In the genomic region with DNA sequence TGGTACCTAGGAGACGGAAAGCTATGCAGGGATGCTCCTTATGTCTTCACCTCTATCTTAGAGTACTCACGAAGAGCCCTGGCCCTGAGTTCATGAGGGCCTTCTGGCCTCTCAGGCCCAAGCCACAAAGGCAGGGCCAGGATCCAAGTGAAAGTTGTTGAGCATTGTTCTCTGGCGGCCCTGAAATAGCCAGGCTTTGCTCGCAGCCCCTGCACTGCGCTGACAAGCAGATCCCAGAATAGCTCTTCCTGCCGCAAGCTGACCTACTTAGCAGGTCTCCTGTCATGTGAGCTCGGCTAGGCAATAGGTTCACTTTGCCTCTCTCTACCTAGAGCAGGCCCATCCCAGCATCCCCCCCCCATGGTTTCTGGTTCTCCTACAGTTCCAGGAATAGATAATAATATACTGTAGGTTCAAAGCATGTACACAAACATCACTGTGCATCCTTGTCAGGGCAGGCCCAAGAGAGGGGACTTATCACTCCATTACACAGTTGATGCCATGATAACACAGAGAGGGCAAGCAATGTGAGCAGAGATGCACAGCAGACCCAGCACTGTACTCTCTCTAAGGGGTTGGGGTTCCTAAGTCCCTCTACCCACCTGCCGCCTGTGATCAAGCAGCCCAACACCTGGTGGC, we compare ENCODE assay signal across 10 mouse cellular contexts. TPM values are rescaled to one million over a fixed set of nuclear protein-coding genes. Genes with fewer than 3 reads are reported as not detected.
A peak's percentile ranks its signal among the peaks of the same experiment; 100 is the strongest.
DNase-seq lines count a peak whose midpoint lies in the region; ATAC-seq lines count a peak whose summit lies in the region.
"Had no signal": no experiment of that assay in that cellular context is flagged by ENCODE, and none has a peak within 500 bp of the region (broad histone marks: within the 10 kb centered on the region; RNA-seq: fewer than 3 reads in every experiment).

No protein-coding gene starts in this region.

- no peak overlapping the region for H3K9ac ChIP-seq in hindbrain, embryonic 12.5 days
- H3K9ac ChIP-seq in hindbrain, embryonic 15.5 days: no peak overlapping the region
- no peak overlapping the region for H3K9ac ChIP-seq in lung, embryonic 16.5 days (ENCODE audit: low read length)

- H3K36me3 ChIP-seq in hindbrain, embryonic 10.5 days: no peaks in the 10 kb centered on the region
- H3K36me3 ChIP-seq in hindbrain, embryonic 12.5 days: no peaks in the 10 kb centered on the region
- no peaks in the 10 kb centered on the region for H3K36me3 ChIP-seq in hindbrain, embryonic 15.5 days
- no peaks in the 10 kb centered on the region for H3K36me3 ChIP-seq in lung, embryonic 16.5 days (ENCODE audit: control insufficient read depth, insufficient read depth, low read length)

- no peak for DNase-seq in hindbrain, embryonic 10.5 days (ENCODE audit: low spot score)
- DNase-seq in brain, adult 2 months (ENCODE audit: low read depth, low spot score): peak; percentile 99
- peak; percentile 46 to 61 for DNase-seq in gastrocnemius, adult 8-10 months (ENCODE audit: low spot score in 2 of 2)
- DNase-seq in right cerebral cortex, postnatal 36 days (ENCODE audit: low spot score in 2 of 2): peak; percentile 58 to 83
- no peak for DNase-seq in T-cell, adult 2 months (ENCODE audit: low spot score)

- H3K4me2 ChIP-seq in hindbrain, embryonic 12.5 days (replicated peaks): no peak overlapping the region
- H3K4me2 ChIP-seq in hindbrain, embryonic 15.5 days: 0 out of 2 replicates have a peak overlapping the region, but pooled peaks have one; percentile 6
- no peak overlapping the region for H3K4me2 ChIP-seq in lung, embryonic 16.5 days (ENCODE audit: low read depth, low read length)

- no peaks in the 10 kb centered on the region for H3K9me3 ChIP-seq in hindbrain, embryonic 10.5 days
- H3K9me3 ChIP-seq in hindbrain, embryonic 12.5 days (replicated peaks): no peaks in the 10 kb centered on the region
- H3K9me3 ChIP-seq in hindbrain, embryonic 15.5 days: no peaks in the 10 kb centered on the region
- H3K9me3 ChIP-seq in lung, embryonic 16.5 days (ENCODE audit: control insufficient read depth, low read length): no peaks in the 10 kb centered on the region

- H3K4me3 ChIP-seq in hindbrain, embryonic 10.5 days: no peak overlapping the region
- no peak overlapping the region for H3K4me3 ChIP-seq in hindbrain, embryonic 12.5 days
- H3K4me3 ChIP-seq in hindbrain, embryonic 15.5 days: no peak overlapping the region
- no peak overlapping the region for H3K4me3 ChIP-seq in lung, embryonic 16.5 days (ENCODE audit: low read length)
- H3K4me3 ChIP-seq: erythroblast, embryonic 14.5 days; myocyte had no signal

- no peaks in the 10 kb centered on the region for H3K27me3 ChIP-seq in hindbrain, embryonic 10.5 days (ENCODE audit: insufficient read depth, poor library complexity, severe bottlenecking)
- no peaks in the 10 kb centered on the region for H3K27me3 ChIP-seq in hindbrain, embryonic 12.5 days
- H3K27me3 ChIP-seq in hindbrain, embryonic 15.5 days: no peaks in the 10 kb centered on the region
- H3K27me3 ChIP-seq in lung, embryonic 16.5 days (ENCODE audit: control insufficient read depth, insufficient read depth, low read depth, low read length): no peaks in the 10 kb centered on the region

- H3K4me1 ChIP-seq in hindbrain, embryonic 10.5 days (replicated peaks): peaks cover 62% of the 10 kb centered on the region
- peaks cover 30% of the 10 kb centered on the region for H3K4me1 ChIP-seq in hindbrain, embryonic 12.5 days
- peaks cover 18% of the 10 kb centered on the region for H3K4me1 ChIP-seq in hindbrain, embryonic 15.5 days (replicated peaks)
- H3K4me1 ChIP-seq in lung, embryonic 16.5 days (replicated peaks; ENCODE audit: control insufficient read depth, insufficient read depth, low read length): peaks cover 5% of the 10 kb centered on the region; the same call in 1 of the 2 replicates

- WGBS in hindbrain, embryonic 10.5 days: 55% methylated on average over 8 of the region's 8 CpGs
- 53% methylated on average over 8 of the region's 8 CpGs for WGBS in hindbrain, embryonic 12.5 days
- WGBS in hindbrain, embryonic 15.5 days: 41% methylated on average over 8 of the region's 8 CpGs
- WGBS in lung, embryonic 16.5 days: 59% methylated on average over 8 of the region's 8 CpGs

- peak overlapping the region; percentile 82 for H3K27ac ChIP-seq in hindbrain, embryonic 10.5 days
- H3K27ac ChIP-seq in hindbrain, embryonic 12.5 days: no peak overlapping the region
- H3K27ac ChIP-seq in hindbrain, embryonic 15.5 days (replicated peaks): peak overlapping the region; percentile 70
- peak overlapping the region; percentile 21; the same call in 1 of the 2 replicates for H3K27ac ChIP-seq in lung, embryonic 16.5 days (ENCODE audit: low read length)

- ATAC-seq in hindbrain, embryonic 12.5 days (ENCODE audit: low FRiP score): no peak
- peak; percentile 71; the same call in 1 of the 2 replicates for ATAC-seq in hindbrain, embryonic 15.5 days (ENCODE audit: low FRiP score, low read depth)
- no peak for ATAC-seq in lung, embryonic 16.5 days (ENCODE audit: low read depth)

RNA-seq across cellular contexts. Expression of gene Gm8439, which starts 25.3 kb away (rescaled TPM):
- not detected in 2 replicates for polyA plus RNA-seq in hindbrain, embryonic 10.5 days (2016; fragmentation: Nextera tagmentation; extraction: Ambion mirVana)
- not detected in 2 replicates for polyA plus RNA-seq in hindbrain, embryonic 12.5 days (2016; fragmentation: Nextera tagmentation; extraction: Ambion mirVana)
- total RNA-seq in gastrocnemius, adult 8-10 months (2022): not detected
- polyA plus RNA-seq in hindbrain, embryonic 15.5 days (2015; fragmentation: Nextera tagmentation; extraction: Ambion mirVana): not detected in 2 replicates
- polyA plus RNA-seq in lung, embryonic 16.5 days (2015; fragmentation: Nextera tagmentation; extraction: Ambion mirVana): not detected in 2 replicates
- polyA plus RNA-seq: erythroblast, embryonic 14.5 days; myocyte had no signal

RNA-seq across cellular contexts. Expression of gene Ctps, which starts 43.7 kb away (rescaled TPM):
- 117 and 134 TPM in 2 replicates for polyA plus RNA-seq in hindbrain, embryonic 10.5 days (2016; fragmentation: Nextera tagmentation; extraction: Ambion mirVana)
- polyA plus RNA-seq in hindbrain, embryonic 12.5 days (2016; fragmentation: Nextera tagmentation; extraction: Ambion mirVana): 91.0 and 93.0 TPM in 2 replicates
- 10 to 100 TPM; 13.2 to 14.6 (median 13.9) TPM for total RNA-seq in gastrocnemius, adult 8-10 months (2022)
- polyA plus RNA-seq in hindbrain, embryonic 15.5 days (2015; fragmentation: Nextera tagmentation; extraction: Ambion mirVana): 77.2 and 79.9 TPM in 2 replicates
- polyA plus RNA-seq in lung, embryonic 16.5 days (2015; fragmentation: Nextera tagmentation; extraction: Ambion mirVana): 64.8 and 70.0 TPM in 2 replicates

RNA-seq across cellular contexts. Expression of gene Cited4, which starts 52.6 kb away (rescaled TPM):
- 16.5 and 17.3 TPM in 2 replicates for polyA plus RNA-seq in hindbrain, embryonic 10.5 days (2016; fragmentation: Nextera tagmentation; extraction: Ambion mirVana)
- polyA plus RNA-seq in hindbrain, embryonic 12.5 days (2016; fragmentation: Nextera tagmentation; extraction: Ambion mirVana): 6.1 and 8.2 TPM in 2 replicates
- total RNA-seq in gastrocnemius, adult 8-10 months (2022): 10 to 100 TPM in 3 of 4 experiments, 1 to 10 TPM in 1; 6.1 to 27.5 (median 16.1) TPM
- polyA plus RNA-seq in hindbrain, embryonic 15.5 days (2015; fragmentation: Nextera tagmentation; extraction: Ambion mirVana): 1.5 and 1.8 TPM in 2 replicates
- polyA plus RNA-seq in lung, embryonic 16.5 days (2015; fragmentation: Nextera tagmentation; extraction: Ambion mirVana): 1.5 and 1.6 TPM in 2 replicates
- polyA plus RNA-seq: myocyte had no signal

Comparison
In these comparisons a context has a peak if more than half of its experiments do, and no peak if none do; other contexts are left out.
1. DNase-seq: peak in brain, adult 2 months (single experiment), gastrocnemius, adult 8-10 months (2 of 2) and right cerebral cortex, postnatal 36 days (2 of 2); none in hindbrain, embryonic 10.5 days (single experiment) and T-cell, adult 2 months (single experiment).